Mouse (Mus musculus) urinary bladder, postnatal 4 days (tissue): ENCODE measurements at regions not wholly inside any gene's neighbourhood (a gene's known extent, or its start where the extent isn't known, plus 50 kb on each side); places are given as distances from the start of the nearest gene placed in this dataset.

ENCODE experiments used
- DNase-seq, 2 experiments: peaks; one replicate each; pipeline ENCODE4 v3.0.0; 2021 to 2022; ENCODE audit warnings: low spot score in 2 of 2

- DNase-seq: peak in 1 of 2 experiments; percentile 59
Observed at GRCm38 (mm10) chr17:88303991-88304390, 136.5 kb upstream of the Foxn2 start.

DNA sequence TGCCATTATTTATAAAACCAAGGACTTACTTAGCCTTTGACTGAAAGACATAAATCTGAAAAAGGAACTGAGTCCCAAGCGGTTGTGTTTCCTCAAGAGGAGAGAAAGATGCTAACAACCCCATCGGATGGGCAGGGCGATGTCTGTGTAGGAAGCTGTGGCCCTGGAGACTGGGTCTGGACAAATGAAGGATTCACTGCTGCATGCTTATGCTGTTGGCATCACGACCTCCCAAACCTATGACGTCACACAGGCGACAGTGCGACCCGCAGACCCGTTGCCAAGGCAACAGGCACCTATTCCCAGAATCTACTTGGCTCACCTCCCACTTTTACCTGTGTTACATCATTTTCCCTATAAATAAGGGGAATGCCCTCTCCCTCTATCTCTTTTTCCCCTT, 135.3 kb upstream of the Foxn2 start:
- DNase-seq: peak; percentile 3 to 57

GRCm38 (mm10) chr17:88306325-88306724, 134.2 kb upstream of the Foxn2 start:
- DNase-seq: peak in 1 of 2 experiments; percentile 52

DNA sequence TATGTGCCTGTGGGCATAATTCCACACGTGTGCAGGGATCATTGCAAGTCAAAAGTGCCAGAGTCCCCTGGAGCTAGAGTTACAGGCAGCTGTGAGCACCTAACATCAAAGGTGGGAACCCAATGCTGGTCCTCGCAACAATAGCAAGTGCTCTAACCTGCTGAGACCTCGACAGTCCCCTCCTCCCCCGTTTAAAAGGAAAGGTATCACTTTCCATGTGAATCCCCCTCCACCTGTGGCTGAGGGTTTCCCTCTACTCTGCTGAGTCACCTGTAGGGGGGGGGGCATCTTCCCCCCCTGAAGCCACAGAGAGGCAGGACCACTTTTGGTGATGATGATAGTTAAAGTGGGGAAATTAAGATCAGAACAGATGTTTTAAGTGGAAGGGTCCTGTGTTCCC, 133.4 kb upstream of the Foxn2 start:
- DNase-seq: peak in 1 of 2 experiments; percentile 28

GRCm38 (mm10) chr17:88307826-88308225, 132.7 kb upstream of the Foxn2 start:
- DNase-seq: peak in 1 of 2 experiments; percentile 51

- peak in 1 of 2 experiments; percentile 63 for DNase-seq
Observed at GRCm38 (mm10) chr17:88312876-88313275, 127.6 kb upstream of the Foxn2 start.

GRCm38 (mm10) chr17:88316213-88316967, 124.1 kb upstream of the Foxn2 start:
- DNase-seq: peak in 1 of 2 experiments; percentile 47

DNA sequence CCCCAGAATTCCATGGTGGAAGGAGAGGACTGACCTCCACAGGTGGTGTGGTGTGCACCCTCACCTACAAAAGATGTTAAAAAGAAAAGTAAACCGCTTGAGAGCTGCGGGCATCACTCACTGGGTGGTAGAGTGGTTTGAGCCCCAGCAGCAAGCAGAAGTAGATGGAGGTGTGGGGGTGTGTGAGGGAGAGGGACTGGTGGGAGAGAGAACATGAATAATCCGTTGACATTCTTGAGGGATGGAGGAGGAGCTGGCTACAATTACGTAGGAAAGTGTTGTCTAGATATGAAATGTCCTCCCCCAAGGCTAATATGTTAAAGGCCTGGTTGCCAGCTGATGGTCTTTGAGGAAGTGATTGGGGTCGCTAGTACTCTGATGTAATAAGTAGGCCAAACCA, 123.2 kb upstream of the Foxn2 start:
- peak in 1 of 2 experiments; percentile 51 for DNase-seq

- peak in 1 of 2 experiments; percentile 43 for DNase-seq
Observed at GRCm38 (mm10) chr17:88317806-88318205, 122.7 kb upstream of the Foxn2 start.

GRCm38 (mm10) chr17:88318207-88318791, 122.2 kb upstream of the Foxn2 start:
- DNase-seq: peak; percentile 31 to 69

DNA sequence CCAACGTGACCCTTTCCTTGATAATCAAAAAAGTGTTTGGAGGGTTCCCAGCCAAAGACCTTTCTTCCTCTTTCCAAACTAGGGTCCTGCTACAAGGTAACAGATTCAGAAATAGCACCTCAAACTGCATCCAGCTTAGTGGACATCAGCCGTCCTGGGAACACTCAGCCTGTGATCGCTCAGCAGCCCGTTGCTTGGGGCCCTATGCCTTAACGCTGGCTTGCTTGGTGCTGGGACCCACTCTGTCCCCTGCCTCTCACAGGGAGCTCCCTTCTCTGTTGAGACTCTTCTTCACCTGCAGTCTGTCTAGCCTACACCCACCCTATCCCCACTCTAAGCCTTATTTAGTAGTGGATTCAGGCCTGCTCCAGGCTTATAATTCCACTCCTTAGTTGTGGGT, 121.6 kb upstream of the Foxn2 start:
- peak in 1 of 2 experiments; percentile 51 for DNase-seq

DNA sequence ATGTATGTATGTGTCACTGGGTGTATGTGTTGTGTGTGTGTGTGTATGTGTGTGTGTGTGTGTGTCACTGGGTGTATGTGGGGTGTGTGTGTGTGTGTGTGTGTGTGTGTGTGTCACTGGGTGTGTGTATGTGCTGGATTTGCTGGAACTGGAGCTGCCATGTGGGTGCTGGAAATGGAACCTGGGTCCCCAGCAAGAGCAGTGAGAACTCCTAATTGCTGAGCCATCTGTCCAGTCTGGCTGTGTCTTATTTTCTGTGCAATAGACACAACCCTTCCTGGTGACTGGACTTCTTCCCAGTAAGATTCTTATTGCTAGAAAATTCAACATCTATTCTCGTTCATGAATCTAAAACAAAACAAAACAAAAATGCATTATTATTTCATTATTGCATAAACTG, 119.8 kb upstream of the Foxn2 start:
- DNase-seq: no peak

DNA sequence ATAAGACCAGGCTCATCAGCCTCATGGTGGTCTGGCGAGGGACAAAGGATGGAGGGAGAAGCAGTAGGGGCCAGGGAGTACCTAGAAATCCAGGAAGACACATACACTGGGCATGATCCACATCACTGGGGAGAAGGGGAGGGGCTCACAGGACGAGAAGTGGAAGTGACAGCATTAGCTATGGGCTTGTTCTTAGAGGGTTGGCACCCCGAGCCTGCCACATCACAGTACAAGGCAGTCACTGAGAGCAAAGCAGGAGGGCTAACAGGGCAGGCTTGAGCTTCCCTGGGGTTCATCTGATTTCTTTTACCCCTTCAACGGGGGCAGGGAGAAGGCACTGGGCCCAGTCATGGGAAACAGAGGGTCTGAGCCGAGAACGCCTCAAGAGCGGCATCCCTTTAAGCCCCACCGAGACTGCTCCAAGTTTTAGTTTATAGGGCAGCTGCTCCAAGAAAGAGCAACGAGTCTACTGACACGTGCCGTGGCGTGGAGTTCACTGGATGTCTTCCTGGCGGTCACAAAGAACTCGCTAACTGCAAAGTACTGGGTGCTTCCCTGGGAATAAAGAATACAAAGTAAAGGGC, 115.1 kb upstream of the Foxn2 start:
- no peak for DNase-seq

DNA sequence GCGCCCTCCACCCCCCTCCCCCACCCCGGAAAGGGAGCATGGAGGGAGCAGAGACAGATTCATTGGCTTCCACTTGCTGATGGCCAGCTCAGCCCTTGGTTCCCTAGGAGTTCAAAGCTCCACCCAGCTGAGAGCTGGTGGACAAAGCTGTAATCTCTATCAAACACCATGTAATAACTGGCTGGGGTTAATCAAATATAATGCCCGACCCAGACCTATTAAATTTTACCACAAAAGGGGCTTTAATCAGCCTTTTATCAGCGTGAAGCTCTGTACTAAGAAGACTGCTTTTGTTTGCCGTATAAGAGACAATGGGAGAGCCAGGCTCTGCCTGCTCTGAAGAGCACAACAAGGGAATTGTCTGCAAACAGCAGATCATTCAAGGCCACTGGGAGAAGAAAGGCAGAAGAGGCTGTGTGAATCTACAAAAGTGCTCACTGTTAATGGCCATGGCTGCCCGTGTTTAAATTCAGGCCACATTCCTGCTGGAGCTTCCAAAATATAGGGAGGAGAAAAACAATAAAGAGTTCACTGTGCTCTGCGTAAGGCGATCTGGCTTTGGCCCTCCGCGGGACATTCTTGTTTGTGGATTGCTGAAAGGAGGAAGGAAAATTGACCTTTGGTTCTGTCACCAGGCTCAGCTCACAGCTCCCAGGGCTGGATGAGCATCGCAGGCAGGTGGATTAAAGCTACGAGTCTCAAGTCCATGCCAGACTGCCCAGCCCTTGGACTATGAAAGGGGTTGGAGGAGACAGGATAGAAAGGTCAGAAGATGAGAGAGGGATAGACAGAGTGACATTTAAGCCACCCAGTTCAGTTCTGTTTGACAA, 114.4 kb upstream of the Foxn2 start:
- DNase-seq: no peak

- DNase-seq: no peak
Observed at GRCm38 (mm10) chr17:88326740-88327123, 113.8 kb upstream of the Foxn2 start.

DNA sequence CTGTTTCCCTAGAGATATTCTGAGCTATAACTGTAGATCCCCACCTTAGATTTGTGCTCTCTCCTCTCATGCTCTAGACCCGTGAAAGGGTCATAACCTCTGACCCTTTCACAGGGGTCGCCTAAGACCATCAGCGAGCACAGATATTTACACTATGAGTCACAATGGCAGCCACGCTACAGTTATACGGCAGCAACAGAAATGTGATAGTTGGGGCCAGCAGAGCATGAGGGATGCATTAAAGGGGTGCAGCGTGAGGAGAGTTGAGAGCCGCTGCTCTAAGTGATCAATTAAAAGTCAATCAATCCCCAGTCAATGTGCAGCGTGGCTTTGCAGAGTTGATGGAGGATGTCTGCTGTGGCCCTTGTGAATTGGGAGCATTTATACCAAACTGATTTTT, 112.7 kb upstream of the Foxn2 start:
- no peak for DNase-seq

DNA sequence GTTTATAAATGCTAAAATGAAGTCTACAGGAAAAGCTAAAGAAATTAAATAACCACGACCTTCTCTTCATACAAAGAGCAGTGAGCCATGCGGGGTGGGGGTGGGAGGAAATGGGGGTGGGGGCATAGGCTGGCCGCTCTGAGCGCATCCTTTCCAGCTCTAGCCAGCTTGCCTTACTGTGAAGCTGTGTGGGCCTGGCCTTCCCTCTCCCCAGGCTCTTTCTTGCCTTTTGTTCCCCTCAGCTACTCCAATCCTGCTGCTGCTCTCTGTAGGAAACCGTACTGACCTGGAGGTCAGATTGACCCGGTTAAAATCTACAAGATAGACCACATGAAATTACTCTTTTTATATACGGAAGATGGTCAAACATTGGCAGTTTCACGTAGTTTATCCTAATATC, 111.7 kb upstream of the Foxn2 start:
- DNase-seq: no peak

GRCm38 (mm10) chr17:88329715-88330114, 110.8 kb upstream of the Foxn2 start:
- peak in 1 of 2 experiments; percentile 34 for DNase-seq

- no peak for DNase-seq
Observed at GRCm38 (mm10) chr17:88330129-88330528, 110.4 kb upstream of the Foxn2 start.

DNA sequence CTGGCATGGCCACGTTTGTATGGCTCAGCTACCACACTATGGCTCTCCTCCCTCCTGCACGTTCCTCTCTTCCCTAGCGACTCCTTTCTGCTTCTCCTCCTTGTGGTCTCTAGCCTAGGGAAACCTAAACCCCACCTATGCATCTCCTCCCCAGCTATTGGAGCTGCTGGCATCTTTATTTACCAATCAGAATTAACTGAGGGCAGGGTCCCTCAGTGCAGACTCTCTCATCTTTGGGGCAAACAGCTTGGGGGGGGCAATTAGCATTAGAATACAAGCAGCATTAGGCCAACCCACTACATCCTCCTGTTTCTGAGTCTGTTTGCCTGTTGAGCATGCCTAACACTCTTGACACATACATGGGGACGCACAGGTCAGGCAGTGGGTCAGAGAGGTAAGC, 106.7 kb upstream of the Foxn2 start:
- no peak for DNase-seq

- no peak for DNase-seq
Observed at GRCm38 (mm10) chr17:88335271-88335670, 105.2 kb upstream of the Foxn2 start.

GRCm38 (mm10) chr17:88336140-88336769, 104.3 kb upstream of the Foxn2 start:
- DNase-seq: no peak
